ENCODE assay signal across 8 mouse cellular contexts in the genomic region with DNA sequence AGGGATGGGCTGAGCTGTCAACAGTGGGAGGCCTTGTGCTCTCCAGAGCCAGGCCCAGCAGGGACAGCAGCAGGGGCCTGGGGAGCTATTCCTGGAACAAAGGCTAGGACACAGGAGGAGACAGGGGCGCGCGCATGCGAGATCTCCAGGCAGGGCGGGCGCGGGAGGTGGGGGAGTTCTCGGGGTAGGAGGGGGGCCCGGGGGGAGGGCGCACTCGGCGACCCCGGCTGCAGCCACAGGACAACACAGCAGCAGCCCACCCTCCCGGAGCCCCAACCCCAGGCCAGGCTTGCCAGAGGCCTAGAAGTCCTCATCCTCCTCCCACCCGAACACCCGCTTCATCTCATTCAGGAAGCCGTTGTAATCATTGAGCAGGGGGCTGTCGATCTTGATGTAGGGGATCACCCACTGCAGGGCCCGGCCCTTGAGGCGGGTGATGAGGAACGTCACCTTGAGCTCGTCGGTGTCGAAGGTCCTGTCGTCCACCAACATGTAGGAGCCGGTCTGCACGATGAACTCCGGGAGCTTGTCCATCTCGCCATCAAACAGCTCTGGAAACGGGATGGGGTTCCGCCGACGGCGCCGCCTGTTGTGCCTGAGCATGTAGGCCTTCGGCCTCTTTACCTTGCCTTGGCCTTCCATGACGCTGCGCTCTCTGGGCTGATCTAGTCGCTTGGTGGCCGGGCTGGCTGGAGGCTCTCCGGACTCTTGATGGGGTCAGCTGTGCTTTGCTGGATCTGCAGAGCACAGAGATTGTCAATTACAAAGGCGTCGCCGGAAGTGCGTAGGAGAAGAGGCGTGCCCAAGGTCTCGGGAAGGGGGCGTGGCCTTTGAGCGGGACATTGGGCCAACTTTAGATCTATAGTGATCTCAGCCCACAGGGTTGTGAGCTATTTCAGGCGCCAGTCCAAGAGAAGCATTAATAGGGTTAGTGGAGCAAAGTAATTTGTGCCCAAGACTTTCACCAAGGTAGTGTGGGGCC. TPM values are rescaled to one million over a fixed set of nuclear protein-coding genes. Genes with fewer than 3 reads are reported as not detected.
DNase-seq lines count a peak whose midpoint lies in the region; ATAC-seq lines count a peak whose summit lies in the region.
"Not testable (repeated sequence)": the region's sequence is repeated elsewhere in the genome, so short reads cannot be mapped to it uniquely, and the experiment has no call there.

A gene (minus strand): TSS at position 703 of the 982 bp plus-strand sequence.

- ATAC-seq in megakaryocyte, adult 5-6 weeks (ENCODE audit: poor library complexity, severe bottlenecking) = peak; percentile 99

- intact Hi-C loops in gastrocnemius, postnatal 14 days (cut with DNase I; ENCODE audit: low total_unique reads) = not testable (repeated sequence)

- DNase-seq in adrenal gland, adult (ENCODE audit: inconsistent age in 2 of 2, low spot score in 1 of 2) = peak; percentile 87 to 92
- DNase-seq in embryo, embryonic 10 days (ENCODE audit: low spot score) = peak; percentile 92
- peak; percentile 70 for DNase-seq in gastrocnemius, postnatal 14 days
- peak; percentile 85 for DNase-seq in induced T-regulatory cell, adult 2 months (ENCODE audit: low read depth)
- DNase-seq in left cerebral cortex, adult 8-10 months (ENCODE audit: low spot score in 2 of 2) = peak; percentile 51 to 58
- peak; percentile 79 for DNase-seq in right cerebral cortex, adult 18-20 months
- peak; percentile 34 for DNase-seq in urinary bladder, adult 2 months (ENCODE audit: low spot score)

RNA-seq across cellular contexts. Expression of the gene that starts here (rescaled TPM):
- total RNA-seq in gastrocnemius, postnatal 14 days (2021) = 100 to 1,000 TPM in 1 of 2 experiments, 10 to 100 TPM in 1; 92.8 to 118 TPM
- total RNA-seq in left cerebral cortex, adult 8-10 months (2022) = 100 to 1,000 TPM; 283 to 387 (median 311) TPM
- total RNA-seq in megakaryocyte, adult 5-6 weeks (2015) = 7.3 and 7.4 TPM in 2 replicates
- total RNA-seq in megakaryocyte, adult 5-6 weeks (2017) = 5.0 and 6.3 TPM in 2 replicates
- 59.1 and 59.8 TPM in 2 replicates for polyA plus RNA-seq in urinary bladder, adult 2 months (2012; rRNA removed)

Comparison
In these comparisons a context has a peak if more than half of its experiments do, and no peak if none do; other contexts are left out.
1. Peak in every context shown above with its lines: DNase-seq and ATAC-seq.
2. RNA of the gene that starts here (total RNA-seq): 283 to 387 TPM in left cerebral cortex, adult 8-10 months and 92.8 to 118 TPM in gastrocnemius, postnatal 14 days; 5.0 to 7.4 TPM in megakaryocyte, adult 5-6 weeks; every median in the first group is over 10 times any median in the second.
3. DNase-seq: peak in every context shown above with its lines; median percentile 92 in embryo, embryonic 10 days; 90 in adrenal gland, adult; 85 in induced T-regulatory cell, adult 2 months; 79 in right cerebral cortex, adult 18-20 months; 70 in gastrocnemius, postnatal 14 days; 54 in left cerebral cortex, adult 8-10 months; 34 in urinary bladder, adult 2 months.